Comparison of ENCODE assay signal across 1 mouse cellular context in genomic region chr8:124739268-124739667, GRCm38 (mm10).
TF ChIP-seq lines count a peak whose summit lies in the region.

No protein-coding gene starts in this region.

TF ChIP-seq in MEL, 35 proteins besides CTCF, POLR2A, EP300 and RAD21 (continued from another document):
- TF ChIP-seq MAX (IDR thresholded peaks at IDR 0.05; ENCODE audit: low read length) (no peak), SMC3 (IDR thresholded peaks at IDR 0.05; ENCODE audit: low read depth, low read length) (peak; percentile 43; the same call in 1 of the 2 replicates), MAFK (IDR thresholded peaks at IDR 0.05; ENCODE audit: borderline replicate concordance, low read depth, low read length) (no peak), MEF2A (IDR thresholded peaks at IDR 0.05; ENCODE audit: extremely low read depth, insufficient replicate concordance, low read depth, low read length, poor library complexity, severe bottlenecking) (no peak), MXI1 (IDR thresholded peaks at IDR 0.05; ENCODE audit: low read depth, low read length) (no peak), GABPA (IDR thresholded peaks at IDR 0.05; ENCODE audit: low read depth, low read length) (no peak), CHD1 (IDR thresholded peaks at IDR 0.05; ENCODE audit: low read depth, low read length) (no peak), KAT2A (conservative IDR thresholded peaks at IDR 0.05; ENCODE audit: low read depth, low read length) (no peak), UBTF (IDR thresholded peaks at IDR 0.05; ENCODE audit: borderline replicate concordance, insufficient read depth, low read depth, low read length) (no peak), ZC3H11A (IDR thresholded peaks at IDR 0.05; ENCODE audit: low read depth, low read length) (peak; percentile 32; the same call in 1 of the 2 replicates), POLR2AphosphoS5 (IDR thresholded peaks at IDR 0.05; ENCODE audit: borderline replicate concordance, low read depth, low read length) (no peak)
